Mouse (Mus musculus): ENCODE measurements around the gene Olfr1373. TPM values are rescaled to one million over a fixed set of nuclear protein-coding genes. Genes with fewer than 3 reads are reported as not detected.

The Olfr1373 gene
- total RNA-seq, 2 experiments from 2014 or later, result not detected

DNA sequence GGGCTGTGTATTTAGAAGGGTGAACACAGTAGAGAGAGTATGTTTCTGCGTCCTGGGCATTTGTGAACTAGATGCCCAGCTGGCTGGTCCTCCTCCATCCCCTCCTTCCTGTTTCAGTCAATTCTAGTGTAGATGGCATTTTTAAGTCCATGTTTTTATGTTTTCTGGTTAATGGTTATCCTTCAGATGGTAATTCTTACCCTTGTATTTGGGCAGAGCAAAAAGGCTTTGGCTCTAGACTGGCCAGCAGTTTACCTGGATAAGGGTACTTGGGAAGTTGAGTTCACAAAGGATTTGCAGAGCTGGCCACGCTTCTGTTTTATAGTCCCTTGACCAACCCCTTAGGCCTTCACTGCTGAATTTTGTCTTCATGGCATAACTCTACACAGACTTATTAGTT lies 39.3 kb downstream of the Olfr1373 start:
- no peak for DNase-seq

DNA sequence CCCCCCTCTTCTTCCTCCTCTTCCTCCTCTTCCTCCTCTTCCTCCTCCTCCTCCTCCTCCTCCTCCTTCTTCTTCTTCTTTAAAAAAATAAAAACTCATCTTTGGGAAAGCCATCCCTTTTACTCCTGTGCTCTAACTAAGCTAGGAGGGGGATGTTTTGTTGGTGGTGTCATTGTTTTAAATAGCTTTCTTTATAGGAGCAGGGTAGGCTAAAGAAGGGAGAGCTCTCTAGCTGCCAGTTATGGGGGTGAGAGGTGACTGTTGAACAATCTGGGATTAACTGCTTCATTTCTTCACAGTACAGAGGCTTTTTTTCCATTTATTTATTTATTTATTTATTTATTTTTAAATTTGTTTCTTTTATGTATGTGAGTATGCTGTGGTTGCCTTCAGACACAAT lies 39.8 kb downstream of the Olfr1373 start:
- no peak for DNase-seq

DNA sequence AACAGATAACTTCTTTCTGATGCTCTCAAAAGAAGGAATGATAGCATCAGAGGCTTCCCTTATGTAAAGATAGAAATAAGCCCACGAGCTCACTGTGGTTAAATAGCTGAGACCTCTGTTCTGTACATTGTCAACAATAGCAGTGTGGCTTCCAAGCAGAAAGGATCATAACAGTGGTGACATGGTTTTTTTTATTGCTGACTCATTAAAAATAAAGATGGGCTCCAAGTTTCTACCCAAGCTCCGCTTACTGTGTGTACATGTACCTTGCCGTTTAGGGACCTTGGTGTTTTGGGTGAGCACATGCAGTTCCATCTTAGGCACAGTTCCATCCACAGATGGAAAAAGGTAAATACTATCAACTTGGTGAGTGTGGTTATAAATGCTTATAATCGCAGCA lies 42.4 kb downstream of the Olfr1373 start:
- DNase-seq, result no peak

DNA sequence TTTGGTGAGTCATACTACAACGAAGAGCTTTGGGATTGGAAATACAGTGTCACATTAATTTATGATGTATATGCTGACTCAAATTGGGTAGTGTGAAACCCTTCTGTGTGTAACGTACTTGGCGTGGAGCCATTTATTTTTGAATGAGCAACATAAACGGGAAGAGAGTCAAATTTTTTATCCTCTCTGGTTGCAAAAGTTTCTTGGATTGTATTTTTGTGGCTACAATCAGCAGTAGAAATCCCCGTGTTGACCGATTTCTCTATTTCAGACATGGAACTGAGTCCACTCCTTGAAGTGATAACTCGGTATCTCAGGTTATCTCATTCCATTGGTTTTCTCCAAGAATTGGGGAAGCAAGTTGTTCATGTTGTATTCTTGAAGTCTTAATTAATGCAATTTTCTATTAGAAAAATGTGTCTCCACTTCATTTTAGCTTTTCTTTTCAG lies 45.5 kb downstream of the Olfr1373 start:
- no peak for DNase-seq

DNA sequence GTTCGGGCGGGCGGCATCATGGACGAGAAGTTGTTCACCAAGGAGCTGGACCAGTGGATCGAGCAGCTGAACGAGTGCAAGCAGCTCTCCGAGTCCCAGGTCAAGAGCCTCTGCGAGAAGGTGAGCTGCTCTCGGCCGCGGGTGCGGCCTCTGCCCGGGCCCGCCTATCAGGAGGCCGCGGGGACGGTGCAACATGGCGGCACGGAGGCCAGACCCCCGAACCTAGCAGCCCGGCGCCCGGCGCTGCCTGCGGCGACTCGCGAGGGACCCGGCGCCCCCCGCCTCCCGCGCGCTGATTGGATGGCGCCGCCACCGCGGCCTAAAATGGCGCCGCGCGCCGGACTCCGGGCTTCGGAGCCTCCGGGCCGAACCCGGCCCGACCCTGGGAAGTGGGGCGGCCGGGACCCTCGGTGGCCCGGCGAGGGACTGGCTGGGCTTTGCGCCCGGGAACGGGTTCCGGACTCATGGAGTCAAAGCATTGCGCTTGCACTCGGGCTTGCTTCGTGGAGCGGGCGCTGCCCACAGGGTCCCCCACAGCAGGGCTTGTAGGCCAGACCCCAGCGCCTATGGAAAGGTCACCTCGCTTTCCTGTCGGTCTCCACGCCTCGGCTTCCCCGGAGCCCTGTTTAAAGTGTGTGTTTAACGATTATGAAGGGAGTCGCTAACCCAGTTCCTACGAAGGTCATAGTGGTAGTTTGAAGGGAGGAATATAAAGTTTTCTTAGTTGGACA lies 46.1 kb downstream of the Olfr1373 start:
- peak; percentile 69 for DNase-seq

DNA sequence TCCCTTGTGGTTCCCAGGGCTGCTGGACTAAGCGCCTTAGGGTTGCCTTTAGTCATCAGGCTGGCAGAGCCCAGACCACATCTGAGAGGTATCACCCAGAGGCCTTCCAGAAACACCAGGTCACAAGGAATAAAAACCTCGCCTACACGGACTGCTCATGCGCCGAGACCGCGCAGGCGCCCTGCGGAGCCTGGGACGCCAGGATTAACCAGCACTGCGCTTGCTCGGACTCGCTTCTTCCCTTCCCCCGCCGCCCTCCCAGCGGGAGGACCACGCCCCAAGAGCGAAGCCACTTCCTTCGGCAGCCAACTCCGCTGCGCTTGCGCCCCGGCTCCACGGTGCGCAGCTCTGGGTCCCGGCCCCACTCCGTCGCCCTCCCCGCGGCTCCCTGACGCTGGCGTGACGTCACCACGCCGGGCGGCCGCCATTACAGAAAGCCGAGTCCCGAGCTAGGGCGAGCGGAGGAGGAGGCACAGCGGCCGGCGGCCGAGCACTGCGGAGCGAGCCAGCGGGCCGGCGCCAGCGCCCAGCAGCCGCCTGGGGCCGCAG lies 46.9 kb downstream of the Olfr1373 start, which contains the start of gene Ppp2ca:
Ppp2ca (plus strand) TSS at position 284 of the 549 bp plus-strand sequence.
- peak; percentile 99 for DNase-seq

DNA sequence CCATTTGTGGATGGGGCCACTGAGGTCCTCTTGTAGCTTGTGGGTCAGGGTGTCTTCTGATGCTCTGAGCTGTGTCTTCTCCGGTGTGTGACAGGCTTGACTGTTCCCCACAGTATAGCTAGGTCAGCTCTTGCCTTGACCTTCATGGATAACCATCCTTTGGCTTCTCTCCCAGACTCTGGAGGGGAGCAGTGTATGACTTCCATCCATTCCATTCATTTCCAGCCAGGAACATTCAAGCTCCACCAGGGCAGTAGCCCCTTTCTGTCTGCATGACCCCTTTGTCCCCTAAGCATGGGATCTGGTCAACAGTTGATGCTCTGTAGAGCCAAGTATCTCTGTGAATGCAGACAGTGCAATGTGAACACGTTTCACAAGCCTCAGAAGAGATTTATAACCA lies 47.7 kb downstream of the Olfr1373 start:
- no peak for DNase-seq

DNA sequence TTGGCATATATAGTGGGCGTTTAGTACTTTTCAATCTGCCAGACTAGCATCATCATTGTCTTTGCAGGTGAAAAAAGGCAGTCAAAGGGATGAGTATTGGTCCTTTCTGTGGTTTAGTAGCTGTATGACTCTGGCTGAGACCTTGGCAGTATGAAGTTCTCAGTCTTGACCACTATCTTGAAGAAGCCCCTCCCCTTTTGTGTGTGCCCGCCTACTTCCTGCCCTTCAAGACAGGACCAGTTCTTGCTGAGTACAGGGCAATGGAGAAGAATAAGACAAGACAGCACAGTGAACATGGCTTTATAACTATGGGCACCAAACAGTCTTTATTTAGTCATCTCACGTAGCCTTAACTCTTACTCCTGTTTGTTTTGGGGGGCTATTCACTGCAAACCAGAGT lies 48.3 kb downstream of the Olfr1373 start:
- no peak for DNase-seq

Small RNA genes lying within 50 kb of the gene (microRNA-seq; reads per million reads assigned to microRNA genes)
- gene Gm24157 (ENCODE audit: borderline replicate concordance in 2 of 2), result 0 reads per million in 2 experiments
- 13.3 to 17.2 reads per million in 2 experiments for gene Mir3061 (ENCODE audit: borderline replicate concordance in 2 of 2)

Other genes with a start within 250 kb of the Olfr1373 start
- gene Cdkn2aipnl, start 177.9 kb downstream of the Olfr1373 start, total RNA-seq (2021), result 10 to 100 TPM; 11.9 to 15.9 TPM
- gene Ube2b, start 144.8 kb downstream of the Olfr1373 start, total RNA-seq (2021), result 100 to 1,000 TPM; 347 to 366 TPM
- gene Cdkl3, start 141.3 kb downstream of the Olfr1373 start, total RNA-seq (2021), result 1 to 10 TPM; 2.0 to 2.4 TPM
- 10 to 100 TPM; 39.0 to 39.8 TPM for gene Ppp2ca, start 46.8 kb downstream of the Olfr1373 start, total RNA-seq (2021)
- not detected for gene Olfr1371, start 68.5 kb upstream of the Olfr1373 start, total RNA-seq (2021)
- gene Skp1a, start 86.5 kb upstream of the Olfr1373 start, total RNA-seq (2021), result 100 to 1,000 TPM; 255 to 270 TPM
- gene Tcf7, start 137.5 kb upstream of the Olfr1373 start, total RNA-seq (2021), result 1 to 10 TPM in 1 of 2 experiments, under 1 TPM in 1; 0.36 to 1.0 TPM
- gene Vdac1, start 215.3 kb upstream of the Olfr1373 start, total RNA-seq (2021), result 1,000 to 10,000 TPM; 1,373 to 1,455 TPM